Mouse (Mus musculus) liver, adult (tissue): ENCODE data around the gene Arid1b.

Experiments
- GATA4 ChIP-seq: IDR thresholded peaks from 2 replicates; pipeline ENCODE4 v1.6.1; 2014; ENCODE audit warnings: mild to moderate bottlenecking, low read length; ENCODE audit not compliant: insufficient replicate concordance

Arid1b gene

DNA sequence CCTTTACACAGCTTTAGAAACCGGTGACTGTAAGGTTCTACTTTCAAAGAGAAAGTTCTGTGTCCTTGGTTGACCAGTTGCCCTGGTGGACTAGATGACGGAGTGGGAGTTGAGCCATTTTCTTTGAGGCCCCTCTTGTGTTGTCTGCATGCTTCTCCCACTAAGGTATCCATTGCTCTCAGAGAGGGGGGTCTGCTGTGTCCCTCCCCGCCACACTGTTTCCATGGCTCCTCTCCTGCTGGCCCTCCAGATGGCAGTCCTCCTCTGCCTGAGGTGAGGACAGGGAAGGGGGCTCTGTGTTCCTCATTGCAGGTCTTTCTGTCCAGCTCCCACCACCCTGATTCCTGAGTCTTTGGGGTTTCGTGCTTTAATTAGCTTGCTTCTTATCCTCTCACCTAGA lies 62.5 kb downstream of the Arid1b start:
- TF ChIP-seq GATA4 = no peak

DNA sequence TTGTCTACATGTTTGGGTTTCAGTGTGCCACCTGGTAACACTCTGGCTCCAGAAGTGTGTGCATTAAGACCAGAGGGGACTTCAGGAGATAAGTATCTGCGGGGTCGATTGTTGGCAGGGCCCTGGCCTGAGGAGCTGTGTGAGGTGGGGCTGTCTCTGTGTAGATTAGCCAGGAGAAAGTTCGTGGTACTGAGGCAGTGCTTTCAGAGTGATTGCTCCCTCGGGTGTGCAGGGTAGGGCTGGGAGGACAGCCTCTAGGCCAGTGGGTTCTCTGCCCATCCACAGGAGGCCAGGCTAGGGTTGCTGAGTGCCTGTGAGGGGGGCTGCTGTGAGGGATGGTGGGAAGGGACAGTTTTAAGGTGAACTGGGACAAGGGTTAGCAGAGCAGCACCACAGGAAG lies 63.2 kb downstream of the Arid1b start:
- TF ChIP-seq GATA4 = no peak

DNA sequence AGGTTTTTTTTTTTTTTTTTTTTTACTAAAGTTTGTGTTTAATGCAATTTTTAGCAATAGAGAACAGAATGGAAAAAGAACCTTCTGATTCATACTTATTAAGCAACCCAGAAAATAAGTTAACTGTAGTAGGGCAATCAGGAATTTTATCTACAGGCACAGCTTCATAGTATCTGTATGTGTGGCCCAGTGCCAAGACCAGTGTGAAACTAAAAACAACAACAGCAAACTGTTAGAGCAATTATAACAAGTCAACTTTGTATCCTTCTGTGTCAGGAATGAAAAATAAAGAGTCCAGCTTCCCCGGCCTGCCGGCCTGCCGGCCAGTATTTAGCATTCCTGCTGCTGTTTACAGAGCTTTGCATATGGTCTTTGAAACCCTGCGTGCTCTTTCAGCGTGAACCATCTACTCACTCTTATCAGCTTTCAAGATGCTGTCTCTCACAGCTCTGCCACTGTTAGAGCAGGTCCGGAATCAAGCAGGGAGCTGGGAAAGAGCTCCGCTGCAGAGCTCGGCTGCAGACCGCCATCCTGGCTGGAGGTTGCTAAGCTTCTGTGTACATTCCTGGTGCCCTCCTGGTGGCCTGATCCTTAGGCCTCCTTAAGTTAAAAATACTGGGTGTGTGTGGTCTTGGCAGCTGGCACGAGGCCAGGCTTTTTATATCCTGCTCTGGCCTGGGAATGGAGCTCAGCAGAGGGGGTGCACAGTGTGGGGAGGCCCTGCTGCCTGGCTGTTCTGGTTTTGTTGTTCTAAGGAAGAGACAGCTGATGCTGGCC lies 64.0 kb downstream of the Arid1b start:
- no peak for TF ChIP-seq GATA4

DNA sequence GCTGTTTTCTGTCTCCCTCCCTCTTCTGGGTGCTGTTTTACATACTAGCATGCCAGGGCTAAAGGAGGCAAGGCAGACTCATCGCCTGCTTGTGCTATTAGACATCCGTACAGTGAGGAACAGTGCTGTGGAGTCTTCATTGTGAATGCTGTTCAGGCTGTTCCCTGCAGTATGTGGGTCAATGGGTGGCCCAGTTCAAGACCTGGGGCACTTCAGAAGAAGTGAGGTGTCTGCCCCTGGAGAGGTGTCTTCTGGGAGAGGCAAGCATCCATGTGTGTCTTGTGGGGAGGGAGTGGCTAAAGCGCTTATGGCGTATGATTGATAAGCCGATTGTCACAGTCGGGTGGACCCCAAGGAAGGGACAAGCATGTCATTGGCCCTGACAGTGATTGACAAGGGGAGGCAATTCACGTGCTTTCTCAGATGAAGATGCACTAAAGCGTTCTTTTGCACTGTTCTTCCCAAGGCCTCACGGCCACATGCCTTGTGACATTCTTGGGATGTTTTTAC lies 65.0 kb downstream of the Arid1b start:
- TF ChIP-seq GATA4 = no peak

DNA sequence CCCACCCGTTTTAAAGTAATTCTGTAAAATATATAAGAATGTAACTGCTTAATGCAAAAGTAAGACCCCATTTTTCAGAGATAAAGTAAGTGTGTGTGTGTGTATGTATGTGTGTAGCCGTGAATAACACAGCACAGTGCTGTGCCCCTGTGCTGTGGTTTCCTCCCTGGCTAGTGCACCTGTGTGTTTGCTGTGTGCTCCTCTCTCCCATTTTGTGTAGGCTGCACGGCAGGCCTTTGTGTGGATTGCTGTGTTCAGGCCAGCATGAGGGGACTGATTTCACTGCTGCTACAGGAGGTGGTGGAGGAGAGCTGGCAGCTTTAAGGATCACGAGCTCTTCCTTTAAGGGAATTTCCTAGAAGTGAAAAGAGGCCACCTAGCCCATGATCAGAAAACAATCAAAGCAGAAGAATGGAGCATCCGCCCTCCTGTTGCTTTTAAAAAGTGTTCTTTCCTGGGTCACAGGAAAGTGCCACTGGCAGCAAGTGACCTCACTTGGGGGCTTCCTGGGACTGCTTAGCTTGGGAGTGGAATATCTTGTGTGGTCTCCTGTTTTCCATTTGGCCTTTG lies 66.5 kb downstream of the Arid1b start:
- no peak for TF ChIP-seq GATA4

- no peak for TF ChIP-seq GATA4
These were observed 67.1 kb downstream of the Arid1b start for GRCm38 (mm10) chr17:5061183-5061582.

DNA sequence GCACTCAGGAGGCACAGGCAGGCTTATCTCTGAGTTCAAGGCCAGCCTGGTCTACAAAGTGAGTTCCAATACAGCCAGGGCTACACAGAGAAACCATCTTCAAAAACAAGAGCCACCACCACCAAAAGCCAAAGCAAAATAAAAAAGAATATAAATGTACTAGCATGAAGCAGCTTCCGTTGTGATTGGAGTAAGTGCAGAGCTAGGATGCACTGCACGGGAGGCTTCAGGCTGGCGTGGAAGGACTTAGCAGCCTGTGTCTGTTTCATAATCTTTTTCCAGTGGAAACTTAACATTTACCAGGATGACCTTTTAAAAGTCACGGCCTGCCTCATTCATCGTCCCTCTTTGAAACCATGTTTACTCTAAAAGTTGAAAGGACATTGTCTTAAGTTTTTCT lies 67.5 kb downstream of the Arid1b start:
- TF ChIP-seq GATA4 = no peak

DNA sequence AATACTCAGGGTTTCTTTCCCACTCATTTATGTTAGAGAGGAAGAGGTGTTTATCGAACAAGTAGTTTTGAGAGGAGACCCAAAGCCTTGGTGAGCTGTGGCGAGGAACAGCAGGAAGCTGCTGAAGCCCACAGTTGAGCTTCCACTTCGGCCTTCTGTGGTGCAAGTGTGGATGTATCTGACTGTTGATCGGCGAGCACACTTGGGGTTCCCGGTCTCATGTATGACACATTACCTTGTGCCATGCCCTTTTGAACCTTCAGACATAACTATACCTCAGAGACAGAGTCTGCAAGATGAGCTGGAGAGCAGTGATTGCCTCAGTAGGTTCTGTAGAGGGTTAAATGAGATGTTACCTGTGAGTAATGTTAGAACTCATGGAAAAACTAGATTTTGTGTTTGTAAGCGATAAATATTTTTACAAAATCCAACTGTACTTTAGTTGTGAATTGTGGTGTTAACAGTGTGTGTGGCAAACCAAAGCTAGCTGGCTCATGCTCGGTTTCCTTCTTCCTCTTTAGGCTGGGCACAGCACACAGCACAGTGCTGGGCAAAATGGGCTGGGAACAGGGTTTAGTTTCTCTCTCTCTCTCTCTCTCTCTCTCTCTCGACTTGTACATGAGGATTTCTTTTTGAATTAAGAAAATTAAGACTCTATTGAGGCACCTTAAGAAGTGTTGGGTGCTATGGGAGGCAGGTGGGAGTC lies 69.5 kb downstream of the Arid1b start:
- TF ChIP-seq GATA4 = no peak

DNA sequence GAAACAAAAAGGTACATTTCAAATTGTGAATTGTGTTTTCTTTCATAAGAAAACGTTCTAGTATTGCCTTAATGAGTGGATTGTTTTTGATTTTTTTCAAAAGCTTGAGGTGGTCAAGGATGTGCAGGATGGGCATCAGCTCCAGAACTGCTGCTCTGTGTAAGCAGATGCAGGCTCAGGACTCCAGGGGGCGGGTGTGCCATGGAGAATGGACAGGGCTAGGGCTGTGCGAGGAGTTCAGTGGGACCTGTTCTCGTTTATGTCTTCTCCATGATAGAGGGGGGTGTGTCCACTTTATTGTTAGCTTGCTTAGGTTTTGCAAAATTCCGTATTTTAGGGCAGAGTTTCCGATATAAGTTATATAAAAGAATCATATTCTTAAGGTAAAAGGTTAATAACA lies 70.6 kb downstream of the Arid1b start:
- no peak for TF ChIP-seq GATA4

DNA sequence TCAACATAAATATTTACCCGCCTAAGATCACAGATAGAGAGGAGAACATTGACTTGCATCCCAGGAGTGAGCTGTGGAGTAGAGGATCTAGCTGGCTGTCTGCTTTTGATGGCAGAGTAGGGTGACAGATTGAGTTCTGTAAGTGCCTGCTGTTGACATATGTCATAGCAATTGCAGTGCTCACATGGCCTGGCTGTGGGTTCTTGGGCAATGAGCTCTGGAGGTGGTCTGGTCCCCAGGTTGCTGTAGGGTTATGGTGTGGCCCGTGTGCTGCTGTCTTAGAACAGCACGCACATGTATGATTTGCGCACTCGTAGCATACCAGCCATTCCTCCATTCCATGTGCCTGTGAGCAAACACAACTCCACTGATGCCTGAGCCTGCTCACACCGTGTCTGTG lies 71.1 kb downstream of the Arid1b start:
- no peak for TF ChIP-seq GATA4

DNA sequence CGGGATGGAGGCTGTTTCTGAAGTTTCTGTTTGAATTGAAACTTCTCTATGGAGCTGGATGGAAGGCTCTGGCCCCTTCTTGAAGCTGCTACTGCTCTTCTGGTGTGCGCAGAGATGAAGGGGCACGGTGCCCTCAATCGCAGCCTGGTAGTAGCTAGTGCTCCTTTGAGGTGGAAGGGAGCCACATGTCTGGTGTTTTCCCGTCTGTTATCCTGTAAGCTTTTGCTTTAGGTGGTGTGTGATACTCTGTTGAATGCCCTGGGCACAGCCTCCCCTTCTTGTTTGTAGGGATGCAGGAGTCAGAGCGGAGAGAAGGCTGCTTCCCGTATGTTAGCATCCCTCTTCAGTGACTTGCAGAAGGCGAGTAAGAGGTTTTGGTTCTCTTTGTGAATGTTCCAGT lies 72.7 kb downstream of the Arid1b start:
- no peak for TF ChIP-seq GATA4

GRCm38 (mm10) chr17:5067264-5067663 lies 73.1 kb downstream of the Arid1b start:
- no peak for TF ChIP-seq GATA4

DNA sequence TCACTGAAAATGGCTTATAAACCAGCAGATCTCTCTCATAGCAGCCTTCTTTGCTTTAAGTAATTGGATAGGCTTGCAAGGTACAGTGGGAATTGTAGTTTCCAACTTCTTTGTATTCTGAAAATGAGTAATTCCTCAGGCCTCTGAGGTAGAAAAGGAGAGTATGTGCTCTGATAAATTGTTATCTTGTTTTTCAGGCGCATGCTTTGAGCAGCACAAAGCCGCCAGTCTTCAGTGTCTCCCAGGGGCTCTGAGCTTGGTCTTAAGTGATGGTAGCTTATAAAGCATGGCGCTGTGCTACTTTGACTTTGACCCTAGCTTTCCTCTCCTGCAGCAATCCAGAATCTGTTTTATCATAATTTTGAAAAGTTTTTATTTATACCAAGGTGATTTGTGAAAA lies 76.3 kb downstream of the Arid1b start:
- TF ChIP-seq GATA4 = no peak

- no peak for TF ChIP-seq GATA4
These were observed 78.4 kb downstream of the Arid1b start for GRCm38 (mm10) chr17:5072539-5072938.

DNA sequence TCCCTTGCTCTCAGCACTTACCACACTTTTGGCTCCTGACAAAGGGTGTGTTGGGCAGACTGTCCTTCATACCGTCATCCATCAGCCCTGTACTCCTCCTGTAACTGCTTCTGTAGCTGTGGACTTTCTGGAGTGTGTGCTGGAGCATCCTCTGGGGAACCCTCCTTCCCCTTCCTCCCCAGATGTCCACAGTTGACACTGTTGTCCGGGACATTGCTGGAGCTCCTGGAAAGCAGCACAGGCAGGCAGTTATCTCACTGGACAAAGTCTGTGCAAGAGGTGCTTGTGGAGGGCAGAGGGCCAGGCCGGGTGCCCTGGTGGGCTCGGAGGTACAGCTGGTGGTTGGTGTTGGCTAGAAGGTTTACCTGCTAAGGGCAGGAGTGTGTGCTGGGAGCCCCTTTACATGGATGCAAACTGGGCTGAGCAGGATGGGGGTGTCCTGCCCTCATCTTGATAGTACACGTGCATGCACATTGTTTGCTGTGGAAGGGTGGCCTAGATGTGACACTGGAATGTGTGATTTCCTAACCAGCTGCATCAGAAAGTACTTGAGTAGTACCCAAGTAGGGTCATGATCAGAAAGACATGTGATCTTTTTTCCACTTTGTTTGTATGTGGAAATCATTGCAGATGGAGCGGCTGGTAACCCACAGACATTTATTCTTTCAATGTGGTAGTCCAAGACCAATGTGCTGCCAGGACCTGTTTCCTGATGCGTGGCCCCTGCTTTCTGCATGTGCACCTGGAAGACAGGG lies 80.8 kb downstream of the Arid1b start:
- no peak for TF ChIP-seq GATA4
